18 mouse cellular contexts compared by ENCODE assay signal in genomic region chr8:56151574-56151973, GRCm38 (mm10).
"Had no signal": no experiment of that assay in that cellular context is flagged by ENCODE, and none has a peak within 500 bp of the region (broad histone marks: within the 10 kb centered on the region; RNA-seq: fewer than 3 reads in every experiment).

No protein-coding gene starts in this region.

- H3K4me3 ChIP-seq: liver, embryonic 13.5 days; liver, embryonic 15.5 days; lung, embryonic 15.5 days; megakaryocyte, embryonic 14.5 days; neural tube, embryonic 12.5 days; stomach, embryonic 15.5 days had no signal

- ATAC-seq: liver, postnatal 0 days; lung, postnatal 0 days; midbrain, embryonic 16.5 days had no signal

- H3K4me2 ChIP-seq: liver, embryonic 13.5 days; liver, embryonic 15.5 days; lung, embryonic 15.5 days; neural tube, embryonic 12.5 days; stomach, embryonic 15.5 days had no signal

- H3K9me3 ChIP-seq: liver, embryonic 13.5 days; liver, embryonic 15.5 days; lung, embryonic 15.5 days; megakaryocyte, embryonic 14.5 days; neural tube, embryonic 12.5 days; stomach, embryonic 15.5 days had no signal

- H3K36me3 ChIP-seq: liver, embryonic 13.5 days; liver, embryonic 15.5 days; lung, embryonic 15.5 days; neural tube, embryonic 12.5 days; stomach, embryonic 15.5 days had no signal

- DNase-seq: liver, embryonic 13.5 days; liver, postnatal 0 days; lung, adult 2 months; lung, postnatal 14 days; lung, postnatal 36 days; right cerebral cortex, postnatal 14 days; thymus, adult 2 months; thymus, postnatal 25 days; thymus, postnatal 4 days had no signal

- H3K27me3 ChIP-seq: liver, embryonic 13.5 days; liver, embryonic 15.5 days; lung, embryonic 15.5 days; megakaryocyte, embryonic 14.5 days; neural tube, embryonic 12.5 days; stomach, embryonic 15.5 days had no signal

- H3K9ac ChIP-seq: liver, embryonic 13.5 days; liver, embryonic 15.5 days; liver, postnatal 0 days; lung, embryonic 15.5 days; neural tube, embryonic 12.5 days; stomach, embryonic 15.5 days had no signal

- H3K4me1 ChIP-seq: liver, embryonic 13.5 days; liver, embryonic 15.5 days; lung, embryonic 15.5 days; megakaryocyte, embryonic 14.5 days; neural tube, embryonic 12.5 days; stomach, embryonic 15.5 days had no signal

- H3K27ac ChIP-seq: liver, embryonic 13.5 days; liver, embryonic 15.5 days; lung, embryonic 15.5 days; macrophage; neural tube, embryonic 12.5 days; stomach, embryonic 15.5 days; stomach, postnatal 0 days had no signal
